Mouse (Mus musculus) embryo, embryonic 10 days (tissue): ENCODE data around the gene Ccdc137.
"Not testable (repeated sequence)": the region's sequence is repeated elsewhere in the genome, so short reads cannot be mapped to it uniquely, and the experiment has no call there.

Experiments
- DNase-seq: peaks from one replicate; pipeline ENCODE4 v3.0.0-alpha.2; 2015; ENCODE audit warnings: low spot score

Ccdc137 gene

GRCm38 (mm10) chr11:120457772-120458751 is at the start of gene Ccdc137, which contains the start of gene Oxld1:
Ccdc137 (plus strand) TSS chr11:120458115.
Oxld1 (minus strand) TSS chr11:120458068.
- peak; percentile 95 for DNase-seq

- DNase-seq = not testable (repeated sequence)
Measured at GRCm38 (mm10) chr11:120413621-120414020, 44.3 kb upstream of the Ccdc137 start.

DNA sequence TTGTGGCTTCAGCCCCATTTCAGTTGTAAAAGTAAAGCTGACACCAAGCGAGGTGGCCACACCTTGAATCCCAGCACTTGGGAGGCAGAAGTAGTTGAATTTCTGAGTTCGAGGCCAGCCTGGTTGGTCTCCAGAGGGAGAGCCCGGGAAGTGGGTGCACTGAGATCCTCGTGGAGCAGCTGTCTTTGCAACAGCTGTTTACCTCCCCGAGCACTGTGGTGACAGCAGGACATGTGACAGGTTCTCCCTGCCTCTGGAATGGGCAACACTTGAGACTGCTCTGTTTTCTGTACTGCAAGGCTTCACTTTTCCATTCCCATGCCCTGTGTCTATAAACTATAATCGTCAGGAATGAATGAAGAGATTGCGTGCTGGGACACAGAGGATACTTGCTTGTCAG is 40.1 kb upstream of the Ccdc137 start:
- no peak for DNase-seq

DNA sequence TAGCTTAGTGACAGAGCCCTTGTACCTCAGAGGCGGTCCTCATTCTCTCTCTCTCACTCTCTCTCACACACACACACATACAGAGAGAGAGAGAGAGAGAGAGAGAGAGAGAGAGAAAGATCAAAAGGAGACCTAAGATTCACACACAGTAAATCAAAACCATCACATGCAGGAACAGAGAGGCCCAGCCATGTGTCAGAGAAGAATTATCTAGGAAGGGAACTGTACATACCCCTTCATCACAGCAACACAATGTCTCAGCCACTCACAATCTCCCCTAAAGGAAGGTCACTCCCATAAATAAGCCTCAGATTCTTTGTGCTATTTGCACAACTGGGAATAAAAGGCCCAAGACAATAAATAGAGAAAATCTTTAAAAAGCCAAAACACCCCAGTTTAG is 39.3 kb upstream of the Ccdc137 start:
- no peak for DNase-seq

- no peak for DNase-seq
Measured at GRCm38 (mm10) chr11:120422651-120423568, 35.0 kb upstream of the Ccdc137 start.

DNA sequence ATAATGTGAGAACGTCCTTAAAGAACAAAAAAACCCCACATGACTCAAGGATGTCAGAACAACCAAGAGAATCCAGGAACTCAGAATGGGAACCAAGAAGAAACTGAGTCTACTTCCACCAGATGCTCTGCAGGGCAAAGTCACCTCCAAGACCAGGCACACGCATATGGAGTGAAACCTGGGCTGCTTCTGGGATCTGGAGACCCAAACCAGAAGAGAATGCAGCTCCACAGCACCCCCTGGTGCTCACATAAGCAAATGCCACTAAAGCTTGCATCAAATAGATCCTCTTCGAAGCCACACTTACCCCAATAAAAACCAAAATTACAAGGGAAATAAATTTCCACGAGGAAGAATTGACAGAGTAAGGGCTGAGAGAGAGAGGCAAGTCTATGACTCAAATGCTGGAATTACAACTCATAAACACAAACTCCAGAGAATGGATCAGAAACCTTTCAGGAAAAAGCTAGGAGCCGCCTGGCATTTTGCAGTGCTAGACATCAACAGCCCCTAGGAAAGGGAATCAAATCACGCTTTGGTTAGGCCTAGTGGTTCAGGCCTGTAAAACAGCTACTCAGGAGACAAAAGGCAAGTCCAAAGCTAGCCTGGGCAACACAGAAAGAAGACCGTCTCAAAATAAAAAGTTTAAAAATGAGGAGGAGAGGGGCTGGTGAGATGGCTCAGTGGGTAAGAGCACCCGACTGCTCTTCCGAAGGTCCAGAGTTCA is 34.2 kb upstream of the Ccdc137 start:
- DNase-seq = peak; percentile 81

- DNase-seq = no peak
Measured at GRCm38 (mm10) chr11:120426727-120427126, 31.2 kb upstream of the Ccdc137 start.

GRCm38 (mm10) chr11:120437152-120437856 is 20.6 kb upstream of the Ccdc137 start, which contains the start of gene Nploc4:
Nploc4 (minus strand) TSS chr11:120437708.
- DNase-seq = peak; percentile 95

GRCm38 (mm10) chr11:120437857-120438385 is 20.0 kb upstream of the Ccdc137 start:
- no peak for DNase-seq

GRCm38 (mm10) chr11:120442344-120442743 is 15.6 kb upstream of the Ccdc137 start, which contains the start of gene Tspan10:
Tspan10 (plus strand) TSS chr11:120442644.
- no peak for DNase-seq

DNA sequence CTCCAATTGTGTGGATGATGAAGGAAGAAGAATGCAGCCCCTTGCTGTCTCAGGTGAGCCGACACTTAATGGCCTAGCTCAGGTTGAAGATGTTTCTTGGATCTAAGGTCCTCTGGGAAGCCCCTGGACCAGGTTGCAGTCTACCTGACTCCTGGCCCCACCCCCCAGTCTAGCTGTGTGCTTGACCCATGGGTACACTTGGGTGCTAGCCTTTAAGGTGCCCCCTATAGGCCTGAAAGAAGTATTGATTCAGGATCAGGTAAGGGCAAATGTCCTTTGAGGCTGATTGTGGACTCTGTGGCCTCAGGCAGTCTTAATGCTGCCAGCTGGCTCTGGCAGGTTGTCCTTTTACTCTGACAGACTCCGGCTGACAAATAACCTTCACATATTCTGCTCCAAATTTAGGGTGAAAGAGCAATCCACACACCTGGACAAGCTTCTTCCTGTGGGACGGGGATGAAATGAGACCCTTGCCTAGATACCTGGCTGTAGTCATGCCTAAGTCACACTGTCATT is 15.1 kb upstream of the Ccdc137 start:
- no peak for DNase-seq

DNA sequence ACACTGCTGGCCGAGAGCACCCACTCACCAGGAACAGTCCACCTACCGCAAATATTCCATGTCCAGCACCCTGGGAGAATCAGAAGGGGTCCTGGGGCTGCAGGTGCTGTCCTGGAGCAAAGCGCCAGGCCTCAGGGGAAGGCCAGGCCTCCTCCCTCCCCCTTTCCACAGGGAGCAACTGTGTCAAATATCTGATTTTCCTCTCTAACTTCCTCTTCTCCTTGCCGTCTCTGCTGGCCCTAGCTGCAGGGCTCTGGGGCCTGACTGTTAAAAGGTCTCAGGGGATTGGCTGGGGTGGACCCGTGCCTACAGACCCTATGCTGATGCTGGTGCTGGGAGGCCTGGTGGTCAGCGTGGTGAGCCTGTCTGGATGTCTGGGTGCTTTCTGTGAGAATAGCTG is 13.8 kb upstream of the Ccdc137 start:
- no peak for DNase-seq

GRCm38 (mm10) chr11:120445475-120445874 is 12.4 kb upstream of the Ccdc137 start:
- no peak for DNase-seq

DNA sequence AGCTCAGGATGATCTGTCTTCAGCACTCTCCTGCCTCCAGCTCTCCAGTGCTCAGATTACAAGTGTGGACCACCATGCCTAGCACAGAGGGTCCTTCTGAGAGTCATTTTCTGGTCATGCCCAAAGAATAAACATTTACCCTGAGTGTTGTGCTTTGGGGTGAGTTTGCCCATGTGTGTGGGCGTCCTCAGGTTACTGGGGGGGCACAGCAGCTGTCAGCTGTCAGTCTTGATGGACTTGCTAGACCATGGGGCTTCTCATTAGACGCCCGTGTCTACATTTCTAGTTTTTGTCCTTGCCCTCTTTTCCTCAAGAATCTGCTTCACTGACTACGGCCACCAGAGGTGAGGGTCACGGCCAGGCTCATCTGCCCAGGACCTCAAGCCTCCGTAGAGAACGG is 10.7 kb upstream of the Ccdc137 start:
- no peak for DNase-seq

DNA sequence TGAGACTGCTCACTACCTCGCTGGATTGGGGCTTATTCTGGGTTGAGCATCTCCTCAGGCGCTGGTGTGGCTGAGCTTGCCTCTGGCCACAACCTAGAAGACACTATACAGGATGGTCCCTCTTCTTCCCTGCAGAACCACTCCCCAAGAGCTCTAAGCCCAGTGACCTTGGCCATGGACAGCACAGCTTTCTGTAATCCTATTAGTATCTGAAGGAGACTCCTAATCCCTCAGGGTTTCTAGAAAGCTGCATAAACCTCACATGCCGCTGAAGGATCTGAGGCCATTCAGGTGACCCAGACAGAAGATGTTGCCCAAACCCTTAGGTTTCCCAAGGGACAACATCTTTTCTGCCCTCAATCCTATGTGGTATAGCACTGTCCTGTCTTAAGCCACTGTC is 5.7 kb upstream of the Ccdc137 start:
- DNase-seq = no peak

GRCm38 (mm10) chr11:120453306-120453705 is 4.6 kb upstream of the Ccdc137 start, which contains the start of gene Pde6g:
Pde6g (minus strand) TSS chr11:120453500.
- DNase-seq = no peak

DNA sequence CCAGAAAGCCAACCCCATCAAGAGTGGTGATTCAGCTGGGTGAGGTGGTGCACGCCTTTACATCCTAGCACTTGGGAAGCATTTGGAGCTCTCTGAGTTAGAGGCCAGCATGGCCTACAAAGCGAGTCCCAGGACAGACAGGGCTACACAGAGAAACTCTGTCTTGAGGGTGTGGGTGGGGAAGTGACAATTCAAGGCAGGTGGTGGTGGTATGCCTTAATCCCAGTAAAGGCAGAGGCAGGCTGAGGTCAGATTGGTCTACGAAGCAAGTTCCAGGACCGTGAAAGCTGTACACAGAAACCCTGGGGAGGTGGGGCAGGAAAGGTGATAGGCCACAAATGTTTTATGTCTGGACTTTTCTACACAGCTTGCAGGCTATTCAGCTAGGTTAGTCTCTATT is 3.0 kb upstream of the Ccdc137 start:
- no peak for DNase-seq

DNA sequence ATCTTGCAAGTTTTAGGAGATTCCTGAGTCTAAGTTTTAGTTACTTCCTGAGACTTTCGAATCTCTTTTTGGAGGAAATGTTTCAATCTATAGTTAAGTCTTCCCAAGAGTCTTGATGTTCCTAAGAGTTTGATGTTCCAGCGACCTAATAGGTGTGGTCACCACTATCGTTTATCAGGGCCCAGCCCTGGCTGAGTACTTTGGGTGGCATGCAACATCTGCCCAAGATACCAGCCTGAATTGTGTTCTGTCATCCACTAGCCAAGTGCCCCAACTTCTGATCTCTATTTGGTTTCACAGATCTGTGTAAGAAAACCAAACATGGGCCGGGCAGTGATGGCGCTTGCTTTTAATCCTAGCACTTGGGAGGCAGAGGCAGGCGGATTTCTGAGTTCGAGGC is 2.5 kb upstream of the Ccdc137 start:
- DNase-seq = no peak

DNA sequence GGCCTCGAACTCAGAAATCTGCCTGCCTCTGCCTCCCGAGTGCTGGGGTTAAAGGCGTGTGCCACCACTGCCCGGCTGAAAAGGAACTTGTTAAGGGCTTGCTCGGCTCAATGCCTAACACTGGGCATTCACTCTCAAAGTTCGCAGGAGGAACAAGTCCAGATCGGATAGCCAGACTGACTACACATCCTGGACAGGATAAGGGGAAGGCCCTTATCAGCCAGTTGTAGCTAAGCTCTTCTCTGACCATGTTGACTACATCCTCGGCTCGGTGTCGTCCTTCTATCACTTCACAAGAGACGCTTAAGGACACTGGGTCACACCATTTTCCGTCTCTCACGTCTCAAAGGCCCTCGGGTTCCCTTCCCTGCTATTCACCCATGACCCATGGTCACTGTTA is 545 bp upstream of the Ccdc137 start:
- no peak for DNase-seq

DNA sequence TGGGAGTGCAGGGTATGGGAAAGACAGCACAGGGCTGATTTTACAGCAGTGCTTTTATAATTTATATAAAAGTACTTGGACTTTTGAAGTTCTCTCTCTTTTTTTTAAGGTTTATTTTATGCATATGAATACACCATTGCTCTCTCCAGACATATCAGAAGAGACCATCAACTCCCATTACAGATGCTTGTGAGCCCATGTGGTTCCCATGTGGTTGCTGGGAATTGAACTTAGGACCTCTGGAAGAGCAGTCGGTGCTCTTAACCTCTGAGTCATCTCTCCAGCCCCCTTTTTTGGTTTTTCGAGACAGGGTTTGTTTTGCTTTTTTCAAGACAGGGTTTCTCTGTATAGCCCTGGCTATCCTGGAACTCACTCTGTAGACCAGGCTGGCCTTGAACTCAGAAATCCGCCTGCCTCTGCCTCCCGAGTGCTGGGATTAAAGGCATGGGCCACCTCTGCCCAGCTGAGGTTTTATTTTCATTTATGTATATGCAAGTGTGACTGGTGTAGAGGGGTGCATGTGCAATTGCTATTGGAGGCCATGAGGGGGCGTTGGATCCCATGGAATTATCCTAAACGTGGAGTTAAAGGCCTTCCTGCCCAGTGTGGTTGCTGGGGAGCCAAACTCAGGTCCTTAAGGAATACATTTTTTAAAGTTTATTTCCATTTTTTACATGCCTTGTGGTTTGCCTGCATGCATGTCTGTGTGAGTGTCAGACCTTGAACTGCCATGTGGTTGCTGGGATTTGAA is 1.1 kb downstream of the Ccdc137 start:
- DNase-seq = no peak
